Mouse (Mus musculus) midbrain, embryonic 11.5 days (tissue): ENCODE data around the gene Jun. TPM values are rescaled to one million over a fixed set of nuclear protein-coding genes. Genes with fewer than 3 reads are reported as not detected.

Experiments
- ATAC-seq: fragments of 200-750 bp; cut with Nextera tagmentation; 2 replicates; pipeline ENCODE4 v1.8.0; 2017; ENCODE audit warnings: moderate TSS enrichment, moderate library complexity; ENCODE audit not compliant: low FRiP score
- DNase-seq: peaks from one replicate; pipeline ENCODE4 v3.0.0; 2015; ENCODE audit warnings: low spot score; ENCODE audit errors: missing footprints
- H3K27ac ChIP-seq: fragments of 300-500 bp; sonication (generic); 2 replicates; pipeline ENCODE4 v1.5.1; 2014; ENCODE audit warnings: low read depth, low read length
- H3K27me3 ChIP-seq: fragments of 300-500 bp; sonication (generic); 2 replicates; pipeline ENCODE4 v1.6.1; 2014; ENCODE audit warnings: mild to moderate bottlenecking, low read length, moderate library complexity, mixed read lengths; ENCODE audit not compliant: control insufficient read depth, insufficient read depth
- H3K36me3 ChIP-seq: fragments of 300-500 bp; sonication (generic); 2 replicates; pipeline ENCODE4 v1.6.1; 2014; ENCODE audit warnings: mild to moderate bottlenecking, low read length, moderate library complexity, mixed read lengths; ENCODE audit not compliant: control insufficient read depth, insufficient read depth
- H3K4me1 ChIP-seq: fragments of 300-500 bp; sonication (generic); 2 replicates; pipeline ENCODE4 v1.6.1; 2014; ENCODE audit warnings: low read length; ENCODE audit not compliant: control insufficient read depth, insufficient read depth
- H3K4me2 ChIP-seq: fragments of 300-500 bp; sonication (generic); 2 replicates; pipeline ENCODE4 v1.6.1; 2014; ENCODE audit warnings: mild to moderate bottlenecking, moderate library complexity
- H3K4me3 ChIP-seq: fragments of 300-500 bp; sonication (generic); 2 replicates; pipeline ENCODE4 v1.5.1; 2014; ENCODE audit warnings: low read depth, low read length
- H3K9ac ChIP-seq: fragments of 300-500 bp; sonication (generic); 2 replicates; pipeline ENCODE4 v1.6.1; 2014; ENCODE audit warnings: low read length
- H3K9me3 ChIP-seq: fragments of 300-500 bp; sonication (generic); 2 replicates; pipeline ENCODE4 v1.6.1; 2016; ENCODE audit warnings: low read length; ENCODE audit not compliant: control insufficient read depth
- WGBS: fragments of 180-500 bp; shearing (Covaris S2); extraction: QIAGEN DNeasy Blood & Tissue Kit; methylation state at CpG from one replicate; pipeline ENCODE4 v1.1.7; 2014; 5-methylcytosine and 5-hydroxymethylcytosine counted together
- polyA plus RNA-seq: library from polyadenylated mRNA; unstranded; fragments of >200 nt; fragmentation: Nextera tagmentation; extraction: Ambion mirVana; gene quantifications from 2 replicates; pipeline ENCODE4 v1.2.1, GENCODE M21; 2014

Gene Jun
- polyA plus RNA-seq, 1 experiment from 2014 or later: 29.1 TPM

- no peaks in the 10 kb centered on the region for H3K27me3 ChIP-seq
- H3K9me3 ChIP-seq: no peaks in the 10 kb centered on the region
- no peak for DNase-seq
- H3K4me1 ChIP-seq: no peaks in the 10 kb centered on the region
- no peak overlapping the region for H3K27ac ChIP-seq
- H3K4me3 ChIP-seq: no peak overlapping the region
- no peak for ATAC-seq
- H3K36me3 ChIP-seq: no peaks in the 10 kb centered on the region
- H3K9ac ChIP-seq: no peak overlapping the region
- WGBS: 74% methylated on average over 12 of the region's 12 CpGs
- no peak overlapping the region for H3K4me2 ChIP-seq
Measured at GRCm38 (mm10) chr4:95023350-95023953, 28.6 kb downstream of the Jun start.

GRCm38 (mm10) chr4:95021649-95022637, 30.1 kb downstream of the Jun start:
- Histone ChIP-seq H3K27me3 (no peaks in the 10 kb centered on the region), H3K9ac (no peak overlapping the region), H3K4me2 (no peak overlapping the region), H3K4me3 (no peak overlapping the region), H3K27ac (no peak overlapping the region), H3K9me3 (no peaks in the 10 kb centered on the region), H3K4me1 (no peaks in the 10 kb centered on the region), H3K36me3 (no peaks in the 10 kb centered on the region)
- DNase-seq: no peak
- no peak for ATAC-seq
- 82% methylated on average over 12 of the region's 12 CpGs for WGBS

- no peak for ATAC-seq
- WGBS: 88% methylated on average over 2 of the region's 2 CpGs
- no peaks in the 10 kb centered on the region for H3K36me3 ChIP-seq
Measured at GRCm38 (mm10) chr4:95020201-95020600, 31.8 kb downstream of the Jun start.

GRCm38 (mm10) chr4:95018221-95018620, 33.8 kb downstream of the Jun start:
- H3K9ac ChIP-seq: no peak overlapping the region
- no peak overlapping the region for H3K27ac ChIP-seq
- H3K9me3 ChIP-seq: no peaks in the 10 kb centered on the region
- ATAC-seq: peak; percentile 54; the same call in 1 of the 2 replicates
- DNase-seq: no peak
- H3K4me1 ChIP-seq: no peaks in the 10 kb centered on the region
- no peak overlapping the region for H3K4me3 ChIP-seq
- 43% methylated on average over 7 of the region's 7 CpGs for WGBS
- H3K27me3 ChIP-seq: no peaks in the 10 kb centered on the region
- H3K36me3 ChIP-seq: no peaks in the 10 kb centered on the region
- H3K4me2 ChIP-seq: no peak overlapping the region

More at GRCm38 (mm10) chr4:95020201-95020600, 31.8 kb downstream of the Jun start:
- Histone ChIP-seq H3K4me2 (no peak overlapping the region), H3K4me3 (no peak overlapping the region), H3K27me3 (no peaks in the 10 kb centered on the region), H3K9me3 (no peaks in the 10 kb centered on the region), H3K4me1 (no peaks in the 10 kb centered on the region), H3K27ac (no peak overlapping the region), H3K9ac (no peak overlapping the region)
- no peak for DNase-seq

- no peak for DNase-seq
- Histone ChIP-seq H3K4me2 (no peak overlapping the region), H3K27me3 (no peaks in the 10 kb centered on the region), H3K9ac (no peak overlapping the region), H3K36me3 (no peaks in the 10 kb centered on the region), H3K9me3 (no peaks in the 10 kb centered on the region), H3K4me1 (no peaks in the 10 kb centered on the region), H3K4me3 (no peak overlapping the region), H3K27ac (no peak overlapping the region)
- 71% methylated on average over 1 of the region's 1 CpGs for WGBS
- ATAC-seq: no peak
Measured at GRCm38 (mm10) chr4:95012706-95013105, 39.3 kb downstream of the Jun start.

GRCm38 (mm10) chr4:95012256-95012655, 39.8 kb downstream of the Jun start:
- no peaks in the 10 kb centered on the region for H3K4me1 ChIP-seq
- no peaks in the 10 kb centered on the region for H3K36me3 ChIP-seq
- no peak for ATAC-seq

GRCm38 (mm10) chr4:95008175-95009057, 43.6 kb downstream of the Jun start:
- no peaks in the 10 kb centered on the region for H3K9me3 ChIP-seq
- H3K36me3 ChIP-seq: no peaks in the 10 kb centered on the region
- no peak overlapping the region for H3K4me3 ChIP-seq
- H3K27me3 ChIP-seq: no peaks in the 10 kb centered on the region
- H3K9ac ChIP-seq: no peak overlapping the region
- peak; percentile 97 for DNase-seq
- 47% methylated on average over 13 of the region's 13 CpGs for WGBS
- no peak overlapping the region for H3K27ac ChIP-seq
- H3K4me1 ChIP-seq: no peaks in the 10 kb centered on the region
- ATAC-seq: peak; percentile 76
- no peak overlapping the region for H3K4me2 ChIP-seq

More at GRCm38 (mm10) chr4:95012256-95012655, 39.8 kb downstream of the Jun start:
- no peak overlapping the region for H3K4me2 ChIP-seq
- H3K27me3 ChIP-seq: no peaks in the 10 kb centered on the region
- no peak for DNase-seq
- no peak overlapping the region for H3K4me3 ChIP-seq
- no peaks in the 10 kb centered on the region for H3K9me3 ChIP-seq
- H3K27ac ChIP-seq: no peak overlapping the region
- H3K9ac ChIP-seq: no peak overlapping the region

GRCm38 (mm10) chr4:95007759-95008158, 44.3 kb downstream of the Jun start:
- Histone ChIP-seq H3K9me3 (no peaks in the 10 kb centered on the region), H3K4me1 (no peaks in the 10 kb centered on the region), H3K27me3 (no peaks in the 10 kb centered on the region), H3K27ac (no peak overlapping the region), H3K9ac (no peak overlapping the region), H3K4me2 (no peak overlapping the region), H3K4me3 (no peak overlapping the region), H3K36me3 (no peaks in the 10 kb centered on the region)
- WGBS: 72% methylated on average over 8 of the region's 8 CpGs
- peak; percentile 17; the same call in 1 of the 2 replicates for ATAC-seq
- no peak for DNase-seq
